Mouse (Mus musculus) spleen, postnatal 36 days (tissue): ENCODE data around the gene Socs2.

Source experiments
- DNase-seq, 2 experiments: peaks; one replicate each; pipeline ENCODE4 v3.0.0; 2022; ENCODE audit warnings: low spot score in 2 of 2, mixed read lengths in 1 of 2

The Socs2 gene

GRCm38 (mm10) chr10:95420284-95420683 is 3.3 kb upstream of the Socs2 start:
- no peak for DNase-seq

GRCm38 (mm10) chr10:95419726-95420125 is 2.7 kb upstream of the Socs2 start:
- DNase-seq, result no peak

- DNase-seq, result no peak
Observed at GRCm38 (mm10) chr10:95418631-95419030, 1.7 kb upstream of the Socs2 start.

- peak; percentile 55 to 65 for DNase-seq
Observed at GRCm38 (mm10) chr10:95417496-95418236, 686 bp upstream of the Socs2 start.

- no peak for DNase-seq
Observed at GRCm38 (mm10) chr10:95416361-95416684, 657 bp downstream of the Socs2 start.

- DNase-seq, result peak in 1 of 2 experiments; percentile 38
Observed at GRCm38 (mm10) chr10:95415533-95416360, 1.2 kb downstream of the Socs2 start.

- DNase-seq, result no peak
Observed at GRCm38 (mm10) chr10:95415159-95415532, 1.8 kb downstream of the Socs2 start.

GRCm38 (mm10) chr10:95414316-95415158 is 2.4 kb downstream of the Socs2 start:
- peak in 1 of 2 experiments; percentile 12 for DNase-seq

- DNase-seq, result no peak
Observed at GRCm38 (mm10) chr10:95411139-95411538, 5.8 kb downstream of the Socs2 start.

GRCm38 (mm10) chr10:95410709-95411108 is 6.3 kb downstream of the Socs2 start:
- no peak for DNase-seq

- no peak for DNase-seq
Observed at GRCm38 (mm10) chr10:95410209-95410608, 6.8 kb downstream of the Socs2 start.

- no peak for DNase-seq
Observed at GRCm38 (mm10) chr10:95409149-95409548, 7.8 kb downstream of the Socs2 start.

- no peak for DNase-seq
Observed at GRCm38 (mm10) chr10:95408487-95408886, 8.5 kb downstream of the Socs2 start.

- no peak for DNase-seq
Observed at GRCm38 (mm10) chr10:95407541-95408160, 9.3 kb downstream of the Socs2 start.

- no peak for DNase-seq
Observed at GRCm38 (mm10) chr10:95404774-95405173, 12.2 kb downstream of the Socs2 start.

GRCm38 (mm10) chr10:95399689-95400354 is 17.2 kb downstream of the Socs2 start:
- DNase-seq, result no peak

GRCm38 (mm10) chr10:95398489-95398888 is 18.5 kb downstream of the Socs2 start:
- no peak for DNase-seq

- no peak for DNase-seq
Observed at GRCm38 (mm10) chr10:95397191-95397835, 19.7 kb downstream of the Socs2 start.

- no peak for DNase-seq
Observed at GRCm38 (mm10) chr10:95396356-95396755, 20.6 kb downstream of the Socs2 start.
